Mouse (Mus musculus) heart, adult 2 months (tissue): ENCODE results near the gene Dph3.

ENCODE experiments used
- CTCF ChIP-seq: fragments of 200-600 bp; IDR thresholded peaks from 2 replicates; pipeline ENCODE4 v1.8.1; 2022; ENCODE audit warnings: antibody characterized with exemption, mild to moderate bottlenecking, moderate library complexity
- EP300 ChIP-seq: fragments of 200-500 bp; IDR thresholded peaks from 2 replicates; pipeline ENCODE4 v1.6.1; 2011; ENCODE audit warnings: low read depth, low read length, control low read depth; ENCODE audit not compliant: insufficient read depth
- POLR2A ChIP-seq: fragments of 200-500 bp; IDR thresholded peaks from 2 replicates; pipeline ENCODE4 v1.6.1; 2011; ENCODE audit warnings: mild to moderate bottlenecking, low read depth, low read length, control low read depth; ENCODE audit not compliant: insufficient read depth

- TF ChIP-seq CTCF (no peak), POLR2A (no peak), EP300 (no peak)
These were observed 2.6 kb downstream of the Dph3 start for GRCm38 (mm10) chr14:32082891-32083290.
